Mouse (Mus musculus) embryonic facial prominence, embryonic 15.5 days (tissue): ENCODE data around the gene Celf2. TPM values are rescaled to one million over a fixed set of nuclear protein-coding genes. Genes with fewer than 3 reads are reported as not detected.

Experiments
- ATAC-seq: fragments of 200-750 bp; cut with Nextera tagmentation; 2 replicates; pipeline ENCODE4 v1.8.0; 2017; ENCODE audit warnings: low read depth, moderate TSS enrichment; ENCODE audit not compliant: insufficient number of reproducible peaks, low FRiP score, low TSS enrichment
- H3K27ac ChIP-seq: fragments of 300-500 bp; sonication (generic); replicated peaks from 2 replicates; pipeline ENCODE4 v1.5.1; 2015; ENCODE audit warnings: mild to moderate bottlenecking, inconsistent platforms
- H3K27me3 ChIP-seq: fragments of 300-500 bp; sonication (generic); 2 replicates; pipeline ENCODE4 v1.6.1; 2015; ENCODE audit warnings: inconsistent platforms
- H3K36me3 ChIP-seq: fragments of 300-500 bp; sonication (generic); 2 replicates; pipeline ENCODE4 v1.6.1; 2015; ENCODE audit warnings: mild to moderate bottlenecking, inconsistent platforms
- H3K4me1 ChIP-seq: fragments of 300-500 bp; sonication (generic); 2 replicates; pipeline ENCODE4 v1.6.1; 2015; ENCODE audit warnings: inconsistent platforms
- H3K4me2 ChIP-seq: fragments of 300-500 bp; sonication (generic); replicated peaks from 2 replicates; pipeline ENCODE4 v1.6.1; 2015; ENCODE audit warnings: mild to moderate bottlenecking, inconsistent platforms
- H3K4me3 ChIP-seq: fragments of 300-500 bp; sonication (generic); replicated peaks from 2 replicates; pipeline ENCODE4 v1.5.1; 2015; ENCODE audit warnings: mild to moderate bottlenecking, inconsistent platforms
- H3K9ac ChIP-seq: fragments of 300-500 bp; sonication (generic); 2 replicates; pipeline ENCODE4 v1.6.1; 2015; ENCODE audit warnings: inconsistent platforms
- H3K9me3 ChIP-seq: fragments of 300-500 bp; sonication (generic); replicated peaks from 2 replicates; pipeline ENCODE4 v1.6.1; 2016; ENCODE audit warnings: inconsistent platforms
- WGBS: fragments of 180-500 bp; shearing (Covaris S2); methylation state at CpG from one replicate; pipeline ENCODE4 v1.1.7; 2015; 5-methylcytosine and 5-hydroxymethylcytosine counted together
- polyA plus RNA-seq: library from polyadenylated mRNA; unstranded; fragments of >200 nt; fragmentation: Nextera tagmentation; extraction: Ambion mirVana; gene quantifications from 2 replicates; pipeline ENCODE4 v1.2.1, GENCODE M21; 2015

Celf2 gene
- polyA plus RNA-seq, 1 experiment from 2014 or later = 59.7 TPM

DNA sequence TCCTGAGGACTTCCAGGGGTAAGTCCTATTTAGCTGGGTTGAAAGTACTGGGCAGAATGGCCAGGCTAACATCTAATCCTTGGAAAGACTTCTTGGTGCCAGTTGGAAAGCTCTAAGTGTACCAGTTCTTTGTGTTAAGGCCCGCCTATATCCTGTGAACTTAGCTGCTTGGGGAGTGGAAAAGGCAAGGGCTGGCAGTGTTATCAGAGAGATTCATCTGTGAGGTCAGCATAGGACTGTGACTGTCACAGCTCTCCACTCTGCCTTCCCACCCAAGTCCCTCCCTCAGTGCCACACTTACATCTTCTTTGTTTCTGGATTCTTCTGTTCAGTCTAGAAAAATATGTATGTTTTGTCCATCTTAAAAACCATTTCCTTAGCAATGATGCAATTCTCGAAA lies 935.7 kb downstream of the Celf2 start:
- H3K4me3 ChIP-seq = no peak overlapping the region
- no peaks in the 10 kb centered on the region for H3K27me3 ChIP-seq
- no peaks in the 10 kb centered on the region for H3K36me3 ChIP-seq
- no peak for ATAC-seq
- H3K9me3 ChIP-seq = no peaks in the 10 kb centered on the region
- H3K4me2 ChIP-seq = no peak overlapping the region
- H3K27ac ChIP-seq = no peak overlapping the region
- no peak overlapping the region for H3K9ac ChIP-seq
- 74% methylated on average over 2 of the region's 2 CpGs for WGBS
- H3K4me1 ChIP-seq = no peaks in the 10 kb centered on the region

- WGBS = 79% methylated on average over 5 of the region's 5 CpGs
- Histone ChIP-seq H3K9me3 (no peaks in the 10 kb centered on the region), H3K4me3 (no peak overlapping the region), H3K9ac (no peak overlapping the region), H3K4me2 (no peak overlapping the region), H3K36me3 (no peaks in the 10 kb centered on the region), H3K27me3 (no peaks in the 10 kb centered on the region), H3K27ac (no peak overlapping the region), H3K4me1 (no peaks in the 10 kb centered on the region)
- ATAC-seq = no peak
These were observed 936.4 kb downstream of the Celf2 start for GRCm38 (mm10) chr2:6572976-6573375.

GRCm38 (mm10) chr2:6569040-6569542 lies 940.3 kb downstream of the Celf2 start:
- 65% methylated on average over 1 of the region's 1 CpGs for WGBS
- no peak overlapping the region for H3K27ac ChIP-seq
- no peak overlapping the region for H3K4me3 ChIP-seq
- no peaks in the 10 kb centered on the region for H3K9me3 ChIP-seq
- no peak overlapping the region for H3K9ac ChIP-seq
- H3K4me2 ChIP-seq = no peak overlapping the region
- no peaks in the 10 kb centered on the region for H3K27me3 ChIP-seq
- no peaks in the 10 kb centered on the region for H3K36me3 ChIP-seq
- no peaks in the 10 kb centered on the region for H3K4me1 ChIP-seq
- no peak for ATAC-seq

- Histone ChIP-seq H3K27me3 (no peaks in the 10 kb centered on the region), H3K9me3 (no peaks in the 10 kb centered on the region), H3K4me2 (no peak overlapping the region), H3K27ac (no peak overlapping the region), H3K9ac (no peak overlapping the region), H3K4me1 (no peaks in the 10 kb centered on the region), H3K4me3 (no peak overlapping the region), H3K36me3 (no peaks in the 10 kb centered on the region)
- no peak for ATAC-seq
- 77% methylated on average over 3 of the region's 3 CpGs for WGBS
These were observed 944.2 kb downstream of the Celf2 start for GRCm38 (mm10) chr2:6565175-6565574.

GRCm38 (mm10) chr2:6561337-6561736 lies 948.0 kb downstream of the Celf2 start:
- no peak overlapping the region for H3K27ac ChIP-seq
- no peaks in the 10 kb centered on the region for H3K9me3 ChIP-seq
- no peak overlapping the region for H3K9ac ChIP-seq
- no peak overlapping the region for H3K4me2 ChIP-seq
- no peak overlapping the region for H3K4me3 ChIP-seq
- no peak for ATAC-seq
- no peaks in the 10 kb centered on the region for H3K27me3 ChIP-seq
- H3K36me3 ChIP-seq = no peaks in the 10 kb centered on the region
- no peaks in the 10 kb centered on the region for H3K4me1 ChIP-seq
- 92% methylated on average over 3 of the region's 3 CpGs for WGBS

GRCm38 (mm10) chr2:6560802-6561201 lies 948.6 kb downstream of the Celf2 start:
- no peak for ATAC-seq
- no peak overlapping the region for H3K4me3 ChIP-seq
- H3K4me1 ChIP-seq = no peaks in the 10 kb centered on the region
- no peaks in the 10 kb centered on the region for H3K9me3 ChIP-seq
- H3K36me3 ChIP-seq = no peaks in the 10 kb centered on the region
- no peak overlapping the region for H3K27ac ChIP-seq
- no peaks in the 10 kb centered on the region for H3K27me3 ChIP-seq
- no peak overlapping the region for H3K4me2 ChIP-seq
- no peak overlapping the region for H3K9ac ChIP-seq
- WGBS = 95% methylated on average over 3 of the region's 3 CpGs

DNA sequence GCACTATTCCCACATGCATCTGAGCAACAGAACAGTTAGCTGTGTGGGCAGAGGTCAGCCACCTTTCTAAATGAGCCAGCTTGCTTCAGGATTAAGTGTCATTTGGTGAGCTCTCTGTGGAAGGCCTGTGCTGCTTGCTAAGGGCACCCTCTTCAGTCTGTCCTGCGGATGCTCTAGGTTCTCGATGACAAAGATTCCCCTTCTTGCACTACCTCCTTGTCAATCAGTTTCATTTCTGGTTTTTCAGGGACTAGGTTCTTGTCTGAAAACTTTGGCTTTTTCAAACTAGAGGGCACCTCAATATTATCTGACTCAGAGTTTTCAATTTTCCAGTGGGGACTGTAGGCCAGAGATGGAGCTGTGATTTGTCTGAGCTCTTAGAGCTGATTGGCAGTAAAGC lies 949.8 kb downstream of the Celf2 start:
- no peaks in the 10 kb centered on the region for H3K9me3 ChIP-seq
- no peaks in the 10 kb centered on the region for H3K36me3 ChIP-seq
- no peaks in the 10 kb centered on the region for H3K4me1 ChIP-seq
- no peak overlapping the region for H3K27ac ChIP-seq
- no peak overlapping the region for H3K4me3 ChIP-seq
- ATAC-seq = no peak
- no peaks in the 10 kb centered on the region for H3K27me3 ChIP-seq
- H3K9ac ChIP-seq = no peak overlapping the region
- H3K4me2 ChIP-seq = no peak overlapping the region
- 86% methylated on average over 2 of the region's 2 CpGs for WGBS

DNA sequence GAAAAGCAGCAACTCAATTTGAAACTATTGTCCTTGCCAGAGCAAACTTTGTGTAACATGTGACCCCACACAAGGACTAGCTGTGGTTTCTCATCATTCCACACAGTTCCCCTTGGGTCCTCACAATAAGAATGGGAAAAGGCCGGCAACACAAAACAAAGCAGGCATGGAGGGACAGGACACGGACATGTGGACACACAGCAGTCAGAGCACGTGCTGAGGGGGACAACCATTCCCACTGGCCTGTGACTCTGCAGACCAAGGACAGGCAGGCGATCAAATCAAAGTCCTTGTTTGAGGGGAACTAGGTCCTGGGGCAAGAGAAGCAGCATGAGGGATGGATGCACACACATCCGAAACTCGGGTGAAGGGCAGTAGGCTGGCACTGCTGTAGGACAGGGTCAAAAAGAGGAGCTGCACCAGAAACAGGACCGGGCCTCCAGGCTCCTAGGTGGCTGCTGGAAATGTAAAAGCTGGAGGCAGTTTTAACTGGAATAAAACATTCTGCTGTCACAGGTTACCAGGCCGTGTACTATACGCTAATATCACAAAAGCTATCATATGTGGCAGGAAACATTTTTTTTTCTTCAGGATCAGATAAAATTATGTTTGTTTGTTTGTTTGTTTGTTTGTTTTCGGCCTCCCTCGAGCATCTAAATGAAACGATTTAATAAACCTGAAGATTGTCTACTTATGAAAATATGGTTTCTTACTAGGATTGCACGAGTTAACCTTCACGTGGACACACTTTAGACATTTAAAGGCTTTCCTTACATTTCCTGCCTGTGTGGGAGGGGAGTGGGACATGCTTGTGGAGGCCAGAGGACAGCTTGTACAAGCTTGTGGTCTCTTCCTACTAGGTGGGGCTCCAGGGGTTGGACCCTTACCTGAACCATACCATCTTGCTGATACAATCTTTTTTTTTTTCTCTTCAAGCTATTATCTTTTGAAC lies 950.8 kb downstream of the Celf2 start:
- Histone ChIP-seq H3K9ac (no peak overlapping the region), H3K4me2 (no peak overlapping the region), H3K36me3 (no peaks in the 10 kb centered on the region), H3K27ac (no peak overlapping the region), H3K4me3 (no peak overlapping the region), H3K9me3 (no peaks in the 10 kb centered on the region), H3K27me3 (no peaks in the 10 kb centered on the region), H3K4me1 (no peaks in the 10 kb centered on the region)
- WGBS = 80% methylated on average over 14 of the region's 14 CpGs
- ATAC-seq = no peak

DNA sequence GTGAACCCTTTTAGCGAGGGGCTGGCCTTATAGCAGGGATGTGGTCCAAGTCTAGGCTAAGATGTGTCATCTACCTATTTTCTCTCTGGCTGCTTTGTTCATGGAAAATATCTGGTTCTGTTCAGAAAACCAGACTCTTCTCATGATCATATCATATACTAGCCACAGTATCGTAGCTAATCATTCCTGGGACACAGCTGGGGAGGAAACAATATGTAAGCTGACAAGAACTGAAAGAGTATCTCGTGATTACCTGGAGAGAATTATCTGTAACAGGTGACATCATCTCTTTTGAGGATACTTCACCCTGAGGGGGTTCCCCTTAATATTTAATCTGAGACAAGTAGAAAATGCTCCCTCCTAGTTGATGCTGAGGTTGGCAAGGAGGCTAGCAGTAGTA lies 951.6 kb downstream of the Celf2 start:
- Histone ChIP-seq H3K36me3 (no peaks in the 10 kb centered on the region), H3K9me3 (no peaks in the 10 kb centered on the region), H3K4me2 (no peak overlapping the region), H3K9ac (no peak overlapping the region), H3K4me3 (no peak overlapping the region), H3K27me3 (no peaks in the 10 kb centered on the region), H3K4me1 (no peaks in the 10 kb centered on the region), H3K27ac (no peak overlapping the region)
- 61% methylated on average over 3 of the region's 3 CpGs for WGBS
- no peak for ATAC-seq

DNA sequence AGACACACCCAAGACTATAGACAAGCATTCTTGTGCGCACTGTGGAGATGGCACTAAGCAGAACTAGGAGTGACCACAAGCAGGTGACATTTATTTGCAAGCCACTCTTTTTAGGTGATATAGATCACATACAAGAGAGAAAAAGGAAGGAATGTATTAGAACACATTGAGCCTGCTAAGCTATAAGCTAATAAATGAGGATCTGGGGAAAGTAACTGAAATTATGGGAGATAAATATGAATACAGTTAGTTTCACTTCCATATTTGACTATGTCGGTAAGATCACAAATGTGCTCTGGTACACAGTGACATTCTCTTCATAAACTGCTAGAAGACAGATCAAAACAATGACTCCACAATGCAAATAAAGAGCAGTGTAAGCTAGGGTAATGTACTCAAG lies 952.5 kb downstream of the Celf2 start:
- WGBS = 86% methylated on average over 2 of the region's 2 CpGs
- Histone ChIP-seq H3K4me2 (no peak overlapping the region), H3K9me3 (no peaks in the 10 kb centered on the region), H3K27me3 (no peaks in the 10 kb centered on the region), H3K9ac (no peak overlapping the region), H3K27ac (no peak overlapping the region), H3K36me3 (no peaks in the 10 kb centered on the region), H3K4me3 (no peak overlapping the region), H3K4me1 (no peaks in the 10 kb centered on the region)
- no peak for ATAC-seq

DNA sequence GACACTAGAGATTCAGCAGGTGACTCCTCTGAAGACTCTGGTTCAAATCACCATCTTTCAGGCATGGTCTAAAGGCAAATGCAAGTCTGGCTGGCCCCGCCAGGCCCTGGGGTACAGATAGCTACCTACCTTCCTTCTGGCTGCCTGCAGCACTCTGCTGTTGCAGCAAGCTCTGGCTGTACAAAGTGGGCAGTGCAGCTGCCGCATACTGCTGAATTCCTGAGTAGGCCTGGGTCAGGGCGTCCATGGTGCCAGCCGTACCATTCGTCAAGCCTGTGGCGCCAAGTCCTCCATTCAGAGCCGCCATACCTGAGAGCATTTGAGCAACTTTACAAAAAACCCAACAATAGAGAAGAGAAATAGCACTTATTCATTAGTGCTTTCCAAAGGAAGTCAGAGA lies 955.7 kb downstream of the Celf2 start:
- H3K9me3 ChIP-seq = no peaks in the 10 kb centered on the region
- H3K4me3 ChIP-seq = no peak overlapping the region
- no peak overlapping the region for H3K27ac ChIP-seq
- H3K36me3 ChIP-seq = no peaks in the 10 kb centered on the region
- 96% methylated on average over 7 of the region's 7 CpGs for WGBS
- no peak overlapping the region for H3K4me2 ChIP-seq
- H3K27me3 ChIP-seq = no peaks in the 10 kb centered on the region
- no peaks in the 10 kb centered on the region for H3K4me1 ChIP-seq
- no peak overlapping the region for H3K9ac ChIP-seq
- ATAC-seq = no peak

DNA sequence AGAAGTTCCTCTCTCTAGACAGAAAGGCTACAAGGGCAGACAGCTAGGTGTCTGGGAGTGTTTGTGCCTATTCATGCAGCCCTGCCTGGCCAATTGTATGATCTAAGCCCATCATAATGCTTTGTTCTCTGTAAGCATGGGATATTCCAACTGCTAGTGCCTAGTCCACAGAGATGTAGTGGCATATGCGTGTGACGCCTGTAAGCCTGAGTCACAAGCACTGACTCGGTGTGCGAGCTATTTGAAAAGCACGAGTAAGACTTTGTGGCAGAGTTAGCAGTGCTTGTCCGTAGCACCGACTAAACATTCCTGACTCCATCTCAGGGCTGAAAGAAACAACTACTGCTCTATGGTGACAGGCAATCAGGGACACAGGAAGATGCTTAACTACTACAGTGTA lies 960.1 kb downstream of the Celf2 start:
- Histone ChIP-seq H3K36me3 (no peaks in the 10 kb centered on the region), H3K27ac (no peak overlapping the region), H3K4me3 (no peak overlapping the region), H3K9me3 (no peaks in the 10 kb centered on the region), H3K4me2 (no peak overlapping the region), H3K9ac (no peak overlapping the region), H3K4me1 (no peaks in the 10 kb centered on the region), H3K27me3 (no peaks in the 10 kb centered on the region)
- no peak for ATAC-seq
- 87% methylated on average over 7 of the region's 7 CpGs for WGBS
